Mouse (Mus musculus) liver, embryonic 13.5 days (tissue): ENCODE data around the gene B4galt4. TPM values are rescaled to one million over a fixed set of nuclear protein-coding genes. Genes with fewer than 3 reads are reported as not detected.

Experiments used
- ATAC-seq: fragments of 200-750 bp; cut with Nextera tagmentation; 2 replicates; pipeline ENCODE4 v1.8.0; 2017; ENCODE audit warnings: low read depth, mild to moderate bottlenecking, moderate number of reproducible peaks, moderate library complexity
- DNase-seq: peaks from one replicate; pipeline ENCODE4 v3.0.0; 2022
- H3K27ac ChIP-seq: fragments of 300-500 bp; sonication (generic); 2 replicates; pipeline ENCODE4 v1.5.1; 2015; ENCODE audit warnings: moderate library complexity, mild to moderate bottlenecking, inconsistent platforms
- H3K27me3 ChIP-seq: fragments of 300-500 bp; sonication (generic); 2 replicates; pipeline ENCODE4 v1.6.1; 2015; ENCODE audit warnings: mild to moderate bottlenecking, inconsistent platforms
- H3K36me3 ChIP-seq: fragments of 300-500 bp; sonication (generic); 2 replicates; pipeline ENCODE4 v1.6.1; 2015; ENCODE audit warnings: mild to moderate bottlenecking, inconsistent platforms
- H3K4me1 ChIP-seq: fragments of 300-500 bp; sonication (generic); replicated peaks from 2 replicates; pipeline ENCODE4 v1.6.1; 2015; ENCODE audit warnings: inconsistent platforms
- H3K4me2 ChIP-seq: fragments of 300-500 bp; sonication (generic); 2 replicates; pipeline ENCODE4 v1.6.1; 2015; ENCODE audit warnings: inconsistent platforms, mild to moderate bottlenecking, moderate library complexity
- H3K4me3 ChIP-seq: fragments of 300-500 bp; sonication (generic); replicated peaks from 2 replicates; pipeline ENCODE4 v1.5.1; 2015; ENCODE audit warnings: mild to moderate bottlenecking, inconsistent platforms
- H3K9ac ChIP-seq: fragments of 300-500 bp; sonication (generic); 2 replicates; pipeline ENCODE4 v1.6.1; 2015; ENCODE audit warnings: mild to moderate bottlenecking, inconsistent platforms
- H3K9me3 ChIP-seq: fragments of 300-500 bp; sonication (generic); replicated peaks from 2 replicates; pipeline ENCODE4 v1.6.1; 2016; ENCODE audit warnings: inconsistent platforms
- WGBS: fragments of 180-500 bp; shearing (Covaris S2); methylation state at CpG from one replicate; pipeline ENCODE4 v1.1.7; 2015; ENCODE audit not compliant: insufficient replicate concordance; 5-methylcytosine and 5-hydroxymethylcytosine counted together
- polyA plus RNA-seq: library from polyadenylated mRNA; unstranded; fragments of >200 nt; fragmentation: Nextera tagmentation; extraction: Ambion mirVana; gene quantifications from 2 replicates; pipeline ENCODE4 v1.2.1, GENCODE M21; 2015

The B4galt4 gene
- polyA plus RNA-seq, 1 experiment from 2014 or later, result 3.6 TPM

GRCm38 (mm10) chr16:38772906-38773496 is 30.9 kb downstream of the B4galt4 start:
- Histone ChIP-seq H3K9ac (no peak overlapping the region), H3K4me2 (no peak overlapping the region), H3K27me3 (peaks cover 34% of the 10 kb centered on the region), H3K27ac (no peak overlapping the region), H3K4me1 (no peaks in the 10 kb centered on the region), H3K9me3 (no peaks in the 10 kb centered on the region), H3K4me3 (no peak overlapping the region), H3K36me3 (no peaks in the 10 kb centered on the region)
- 43% methylated on average over 12 of the region's 12 CpGs for WGBS
- DNase-seq (no peak), ATAC-seq (no peak)

- Histone ChIP-seq H3K4me3 (no peak overlapping the region), H3K9me3 (no peaks in the 10 kb centered on the region), H3K27me3 (peaks cover 34% of the 10 kb centered on the region), H3K4me2 (no peak overlapping the region), H3K27ac (no peak overlapping the region), H3K4me1 (no peaks in the 10 kb centered on the region), H3K36me3 (no peaks in the 10 kb centered on the region), H3K9ac (no peak overlapping the region)
- DNase-seq, result no peak
- 56% methylated on average over 7 of the region's 7 CpGs for WGBS
- no peak; the same call in 1 of the 2 replicates for ATAC-seq
Observed at GRCm38 (mm10) chr16:38774964-38775746, 33.1 kb downstream of the B4galt4 start.

GRCm38 (mm10) chr16:38776342-38776741 is 34.3 kb downstream of the B4galt4 start:
- Histone ChIP-seq H3K36me3 (no peaks in the 10 kb centered on the region), H3K4me1 (no peaks in the 10 kb centered on the region), H3K9me3 (no peaks in the 10 kb centered on the region), H3K9ac (no peak overlapping the region), H3K4me3 (no peak overlapping the region), H3K27ac (no peak overlapping the region), H3K4me2 (no peak overlapping the region), H3K27me3 (peaks cover 31% of the 10 kb centered on the region)
- 52% methylated on average over 6 of the region's 6 CpGs for WGBS
- ATAC-seq, result no peak
- no peak for DNase-seq

GRCm38 (mm10) chr16:38780960-38781572 is 39.0 kb downstream of the B4galt4 start:
- WGBS, result 83% methylated on average over 7 of the region's 7 CpGs
- H3K27ac ChIP-seq, result no peak overlapping the region
- H3K27me3 ChIP-seq, result peaks cover 25% of the 10 kb centered on the region
- H3K4me2 ChIP-seq, result no peak overlapping the region
- no peaks in the 10 kb centered on the region for H3K36me3 ChIP-seq
- DNase-seq, result no peak
- no peak for ATAC-seq
- no peaks in the 10 kb centered on the region for H3K4me1 ChIP-seq
- H3K4me3 ChIP-seq, result no peak overlapping the region
- no peaks in the 10 kb centered on the region for H3K9me3 ChIP-seq
- H3K9ac ChIP-seq, result no peak overlapping the region

GRCm38 (mm10) chr16:38781946-38782345 is 39.9 kb downstream of the B4galt4 start:
- H3K4me2 ChIP-seq, result no peak overlapping the region
- no peak overlapping the region for H3K27ac ChIP-seq
- ATAC-seq (no peak), DNase-seq (no peak)
- H3K4me3 ChIP-seq, result no peak overlapping the region
- no peaks in the 10 kb centered on the region for H3K36me3 ChIP-seq
- no peaks in the 10 kb centered on the region for H3K9me3 ChIP-seq
- H3K4me1 ChIP-seq, result no peaks in the 10 kb centered on the region
- H3K9ac ChIP-seq, result no peak overlapping the region
- 27% methylated on average over 2 of the region's 2 CpGs for WGBS
- H3K27me3 ChIP-seq, result peaks cover 25% of the 10 kb centered on the region

- Histone ChIP-seq H3K4me3 (no peak overlapping the region), H3K27ac (no peak overlapping the region), H3K4me2 (no peak overlapping the region), H3K27me3 (peaks cover 25% of the 10 kb centered on the region), H3K9ac (no peak overlapping the region), H3K4me1 (no peaks in the 10 kb centered on the region), H3K36me3 (no peaks in the 10 kb centered on the region), H3K9me3 (no peaks in the 10 kb centered on the region)
- DNase-seq (no peak), ATAC-seq (no peak)
- 48% methylated on average over 2 of the region's 2 CpGs for WGBS
Observed at GRCm38 (mm10) chr16:38782524-38783067, 40.5 kb downstream of the B4galt4 start.

GRCm38 (mm10) chr16:38785301-38785700 is 43.2 kb downstream of the B4galt4 start:
- no peaks in the 10 kb centered on the region for H3K4me1 ChIP-seq
- no peak overlapping the region for H3K4me2 ChIP-seq
- no peaks in the 10 kb centered on the region for H3K9me3 ChIP-seq
- no peak overlapping the region for H3K4me3 ChIP-seq
- DNase-seq, result no peak
- H3K9ac ChIP-seq, result no peak overlapping the region
- H3K27me3 ChIP-seq, result peaks cover 20% of the 10 kb centered on the region
- 68% methylated on average over 7 of the region's 7 CpGs for WGBS
- no peaks in the 10 kb centered on the region for H3K36me3 ChIP-seq
- no peak overlapping the region for H3K27ac ChIP-seq
- no peak for ATAC-seq

- 42% methylated on average over 2 of the region's 2 CpGs for WGBS
- H3K4me1 ChIP-seq, result no peaks in the 10 kb centered on the region
- H3K4me3 ChIP-seq, result no peak overlapping the region
- H3K9me3 ChIP-seq, result no peaks in the 10 kb centered on the region
- no peaks in the 10 kb centered on the region for H3K36me3 ChIP-seq
- no peak overlapping the region for H3K4me2 ChIP-seq
- no peak overlapping the region for H3K27ac ChIP-seq
- H3K9ac ChIP-seq, result no peak overlapping the region
- no peak for ATAC-seq
- H3K27me3 ChIP-seq, result peaks cover 9% of the 10 kb centered on the region; the same call in 1 of the 2 replicates
- DNase-seq, result no peak
Observed at GRCm38 (mm10) chr16:38789016-38789415, 47.0 kb downstream of the B4galt4 start.

- no peak overlapping the region for H3K4me2 ChIP-seq
- WGBS, result 70% methylated on average over 3 of the region's 3 CpGs
- H3K4me1 ChIP-seq, result no peaks in the 10 kb centered on the region
- no peak for DNase-seq
- H3K9me3 ChIP-seq, result no peaks in the 10 kb centered on the region
- no peak overlapping the region for H3K27ac ChIP-seq
- no peaks in the 10 kb centered on the region for H3K36me3 ChIP-seq
- ATAC-seq, result no peak
- no peak overlapping the region for H3K4me3 ChIP-seq
- peaks cover 7% of the 10 kb centered on the region; the same call in 1 of the 2 replicates for H3K27me3 ChIP-seq
- no peak overlapping the region for H3K9ac ChIP-seq
Observed at GRCm38 (mm10) chr16:38789966-38790365, 47.9 kb downstream of the B4galt4 start.

GRCm38 (mm10) chr16:38793120-38793519 is 51.1 kb downstream of the B4galt4 start:
- WGBS, result 67% methylated on average over 6 of the region's 6 CpGs
- DNase-seq (no peak), ATAC-seq (no peak)
- Histone ChIP-seq H3K4me1 (no peaks in the 10 kb centered on the region), H3K27ac (no peak overlapping the region), H3K4me2 (no peak overlapping the region), H3K9me3 (no peaks in the 10 kb centered on the region), H3K9ac (no peak overlapping the region), H3K27me3 (peaks cover 9% of the 10 kb centered on the region), H3K4me3 (no peak overlapping the region), H3K36me3 (no peaks in the 10 kb centered on the region)

- peaks cover 17% of the 10 kb centered on the region for H3K27me3 ChIP-seq
- no peaks in the 10 kb centered on the region for H3K9me3 ChIP-seq
- DNase-seq (no peak), ATAC-seq (no peak)
- no peaks in the 10 kb centered on the region for H3K4me1 ChIP-seq
- H3K36me3 ChIP-seq, result no peaks in the 10 kb centered on the region
- H3K4me2 ChIP-seq, result no peak overlapping the region
- no peak overlapping the region for H3K9ac ChIP-seq
- H3K27ac ChIP-seq, result no peak overlapping the region
- no peak overlapping the region for H3K4me3 ChIP-seq
- WGBS, result 51% methylated on average over 3 of the region's 3 CpGs
Observed at GRCm38 (mm10) chr16:38798957-38799450, 56.9 kb downstream of the B4galt4 start.
